Mouse (Mus musculus): ENCODE results near the gene Zfp629. TPM values are rescaled to one million over a fixed set of nuclear protein-coding genes. Genes with fewer than 3 reads are reported as not detected.

Zfp629 gene
- 2.6 and 3.5 TPM in 2 replicates for polyA plus RNA-seq (2012; rRNA removed)

DNA sequence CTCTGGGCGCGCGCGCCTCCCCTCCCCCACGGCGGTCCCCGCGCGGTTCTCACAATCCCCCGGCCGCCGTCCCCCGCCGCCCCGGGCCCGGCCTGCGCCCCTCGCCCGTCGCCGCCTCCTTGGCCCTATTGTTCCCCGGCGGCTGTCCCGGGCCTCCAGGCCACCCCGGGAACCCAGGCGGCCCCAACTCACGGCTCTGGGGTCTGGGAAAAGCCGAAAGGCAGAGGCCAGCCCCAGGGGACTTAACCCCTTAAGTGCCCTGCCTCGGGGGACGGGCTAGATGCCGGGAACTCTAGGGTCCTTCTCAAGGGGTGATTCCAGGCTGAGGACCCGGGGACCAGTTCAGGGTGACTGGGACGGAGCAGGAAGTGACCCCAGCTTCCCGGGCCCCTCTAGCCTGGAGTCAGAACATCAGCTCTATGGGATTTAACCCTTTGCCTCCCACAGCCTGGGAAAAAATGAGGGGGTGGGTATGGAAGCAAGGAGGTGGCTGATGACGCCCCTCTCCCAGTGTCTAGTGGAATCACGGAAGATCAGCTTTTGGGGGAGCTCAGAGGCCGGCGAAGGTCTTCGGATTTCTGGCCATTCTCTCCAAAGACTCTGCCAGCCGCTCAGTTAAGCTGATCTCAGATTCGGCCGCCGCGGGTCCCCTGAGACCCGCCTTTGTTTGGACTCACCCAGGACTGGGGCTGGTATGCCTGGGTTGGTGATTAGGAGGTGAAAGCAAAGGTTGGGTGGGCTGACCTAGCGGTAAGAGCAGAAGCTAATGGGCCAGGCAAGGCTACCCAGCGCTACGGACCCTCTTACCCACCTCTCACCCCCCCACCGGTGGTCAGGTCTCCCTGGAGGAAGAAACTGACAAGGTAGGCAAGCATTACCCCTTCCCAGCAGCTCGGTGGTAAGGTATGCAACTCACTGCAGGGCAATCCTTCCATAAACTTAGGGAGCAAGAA is at the start of gene Zfp629:
Gene Zfp629, minus strand, starts transcription at position 907 of the 953 bp plus-strand sequence.

DNA sequence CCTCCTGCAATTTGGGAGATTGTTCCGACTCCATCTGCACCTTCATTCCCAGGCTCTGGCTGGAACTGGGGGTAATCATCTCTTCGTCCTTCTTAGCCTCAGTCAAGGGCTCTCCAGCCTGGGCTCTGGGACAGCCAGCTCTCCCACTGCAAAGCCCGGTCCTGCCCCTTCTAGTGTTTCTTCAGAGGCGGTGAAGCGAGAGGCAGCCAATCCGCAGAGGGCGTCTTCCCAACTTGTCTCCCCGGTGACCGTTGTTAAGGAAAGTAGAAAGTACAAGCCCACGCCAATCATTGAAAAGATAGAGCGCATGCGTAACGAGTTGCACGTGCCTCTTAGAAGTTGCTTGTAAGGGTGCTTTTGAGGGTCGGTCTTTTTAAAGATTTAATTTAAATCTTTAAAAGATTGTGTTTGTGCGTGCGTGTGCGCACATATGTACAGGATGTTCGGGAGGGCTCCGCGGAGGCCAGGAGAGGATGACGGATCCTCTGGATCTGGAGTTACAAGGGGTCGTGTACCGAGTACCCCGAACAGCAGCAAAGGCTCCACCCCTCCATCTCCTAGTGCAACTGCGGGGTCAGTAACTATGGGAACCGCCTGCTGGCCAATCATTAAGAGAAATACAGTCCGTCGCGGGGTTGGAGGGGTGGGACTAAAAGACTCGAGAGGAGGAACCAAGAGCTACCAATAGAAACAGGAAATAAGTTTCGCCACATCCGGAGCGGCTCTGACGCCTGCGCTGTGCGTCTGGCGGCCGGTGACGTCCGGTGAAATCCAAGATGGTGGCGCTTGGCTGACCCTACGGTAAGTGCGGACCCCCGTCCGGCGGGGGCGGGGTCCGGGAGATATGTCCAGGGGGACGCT is 27.4 kb downstream of the Zfp629 start, which contains the start of the genes Ccdc189 and Rnf40:
Gene Ccdc189, minus strand, starts transcription at position 585 of the 861 bp plus-strand sequence.
Gene Rnf40, plus strand, starts transcription at position 757 of the 861 bp plus-strand sequence.

DNA sequence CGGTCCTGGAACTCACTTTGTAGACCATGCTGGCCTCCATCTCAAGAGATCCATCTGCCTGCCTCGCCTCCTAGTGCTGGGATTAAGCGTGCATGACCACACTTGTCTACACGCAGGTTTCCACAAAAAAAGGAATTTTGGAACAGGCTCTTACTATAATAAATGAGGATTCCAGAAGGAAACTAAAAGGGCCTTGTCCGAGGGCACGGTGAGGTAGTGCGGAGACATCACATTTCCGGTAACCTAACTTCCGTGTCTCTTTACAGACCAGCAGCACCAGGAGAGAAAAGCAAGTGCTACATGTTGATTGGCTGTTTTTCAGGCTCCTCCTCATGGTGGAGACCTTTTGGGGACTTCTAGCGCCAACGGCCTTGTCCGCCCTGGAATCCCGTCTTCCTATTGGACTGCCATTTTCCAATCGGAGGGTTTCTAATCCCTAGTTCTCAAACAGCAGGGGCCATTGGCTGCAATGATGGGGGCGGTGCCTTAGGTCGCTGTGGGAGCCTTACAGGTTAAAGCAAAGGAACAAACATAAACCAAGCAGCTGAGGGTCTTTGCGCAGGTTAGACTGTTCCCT is 42.6 kb downstream of the Zfp629 start, which contains the start of gene Phkg2:
Gene Phkg2, plus strand, starts transcription at position 446 of the 577 bp plus-strand sequence.

GRCm38 (mm10) chr7:127561340-127561858 is 54.2 kb downstream of the Zfp629 start, which contains the start of gene Tmem265:
Tmem265 (plus strand) TSS chr7:127561390.

Other genes starting within 250 kb of the Zfp629 start
- 3.3 and 4.0 TPM in 2 replicates for gene Zfp747, start 239.7 kb downstream of the Zfp629 start, polyA plus RNA-seq (2012; rRNA removed)
- gene 9130019O22Rik, start 228.6 kb downstream of the Zfp629 start, polyA plus RNA-seq (2012; rRNA removed), result 1.2 and 1.4 TPM in 2 replicates
- 2.8 and 3.5 TPM in 2 replicates for gene E430018J23Rik, start 222.2 kb downstream of the Zfp629 start, polyA plus RNA-seq (2012; rRNA removed)
- gene Zfp764, start 209.0 kb downstream of the Zfp629 start, polyA plus RNA-seq (2012; rRNA removed), result 2.2 and 2.6 TPM in 2 replicates
- gene Zfp688, start 193.7 kb downstream of the Zfp629 start, polyA plus RNA-seq (2012; rRNA removed), result 14.0 and 16.3 TPM in 2 replicates
- 1.6 and 1.9 TPM in 2 replicates for gene Zfp689, start 166.6 kb downstream of the Zfp629 start, polyA plus RNA-seq (2012; rRNA removed)
- gene Prr14, start 156.2 kb downstream of the Zfp629 start, polyA plus RNA-seq (2012; rRNA removed), result 33.3 and 47.2 TPM in 2 replicates
- 20.3 and 21.3 TPM in 2 replicates for gene Fbrs, start 136.6 kb downstream of the Zfp629 start, polyA plus RNA-seq (2012; rRNA removed)
- gene Srcap, start 103.8 kb downstream of the Zfp629 start, polyA plus RNA-seq (2012; rRNA removed), result 5.6 and 8.6 TPM in 2 replicates
- 5.0 and 5.1 TPM in 2 replicates for gene Gm42715, start 96.2 kb downstream of the Zfp629 start, polyA plus RNA-seq (2012; rRNA removed)
- 2.9 and 4.0 TPM in 2 replicates for gene Tmem265, start 54.4 kb downstream of the Zfp629 start, polyA plus RNA-seq (2012; rRNA removed)
- gene Phkg2, start 42.5 kb downstream of the Zfp629 start, polyA plus RNA-seq (2012; rRNA removed), result 20.4 and 20.7 TPM in 2 replicates
- 1.3 and 1.7 TPM in 2 replicates for gene Ccdc189, start 27.2 kb downstream of the Zfp629 start, polyA plus RNA-seq (2012; rRNA removed)
- 8.0 and 9.1 TPM in 2 replicates for gene Rnf40, start 27.0 kb downstream of the Zfp629 start, polyA plus RNA-seq (2012; rRNA removed)
- gene Bcl7c, start 93.1 kb upstream of the Zfp629 start, polyA plus RNA-seq (2012; rRNA removed), result 20.6 and 22.6 TPM in 2 replicates
- 20.2 and 35.6 TPM in 2 replicates for gene Ctf1, start 96.9 kb upstream of the Zfp629 start, polyA plus RNA-seq (2012; rRNA removed)
- not detected in 2 replicates for gene Ctf2, start 116.4 kb upstream of the Zfp629 start, polyA plus RNA-seq (2012; rRNA removed)
- 22.9 and 30.3 TPM in 2 replicates for gene Fbxl19, start 128.7 kb upstream of the Zfp629 start, polyA plus RNA-seq (2012; rRNA removed)
- gene Orai3, start 154.0 kb upstream of the Zfp629 start, polyA plus RNA-seq (2012; rRNA removed), result 20.9 and 23.7 TPM in 2 replicates
- gene Setd1a, start 160.9 kb upstream of the Zfp629 start, polyA plus RNA-seq (2012; rRNA removed), result 4.1 and 4.5 TPM in 2 replicates
- gene Gm49388, start 169.8 kb upstream of the Zfp629 start, polyA plus RNA-seq (2012; rRNA removed), result not detected in 2 replicates
- 21.9 and 24.6 TPM in 2 replicates for gene Hsd3b7, start 184.8 kb upstream of the Zfp629 start, polyA plus RNA-seq (2012; rRNA removed)
- 26.6 and 29.8 TPM in 2 replicates for gene Stx4a, start 208.5 kb upstream of the Zfp629 start, polyA plus RNA-seq (2012; rRNA removed)
- 2.1 and 2.7 TPM in 2 replicates for gene Stx1b, start 208.8 kb upstream of the Zfp629 start, polyA plus RNA-seq (2012; rRNA removed)